Mouse (Mus musculus): ENCODE measurements at regions not wholly inside any gene's neighbourhood (a gene's known extent, or its start where the extent isn't known, plus 50 kb on each side); places are given as distances from the start of the nearest gene placed in this dataset.

- TF ChIP-seq CTCF (IDR thresholded peaks at IDR 0.05; ENCODE audit: low read depth, low read length) (no peak), POLR2A (IDR thresholded peaks at IDR 0.05; ENCODE audit: insufficient read depth, low read length) (no peak), EP300 (IDR thresholded peaks at IDR 0.05; ENCODE audit: insufficient read depth, low read depth, low read length) (no peak)
- H3K9ac ChIP-seq (ENCODE audit: low read depth, poor library complexity, severe bottlenecking): no peak overlapping the region
- no peaks in the 10 kb centered on the region for H3K9me3 ChIP-seq (replicated peaks; ENCODE audit: control insufficient read depth, insufficient read depth, low read length, poor library complexity, severe bottlenecking)
- no peaks in the 10 kb centered on the region for H3K36me3 ChIP-seq (ENCODE audit: control insufficient read depth, insufficient read depth, low read length, poor library complexity, severe bottlenecking)
- H3K4me1 ChIP-seq (ENCODE audit: control insufficient read depth, insufficient read depth, low read length): no peaks in the 10 kb centered on the region
- no peak overlapping the region for H3K4me3 ChIP-seq (ENCODE audit: low read depth, low read length)
- no peak overlapping the region for H3K27ac ChIP-seq (ENCODE audit: insufficient read depth, low read length)
- H3K27me3 ChIP-seq (ENCODE audit: control insufficient read depth, insufficient read depth, low read length, poor library complexity, severe bottlenecking): no peaks in the 10 kb centered on the region
Observed at GRCm38 (mm10) chr2:167786951-167787350, 97.3 kb upstream of the Tmem189 start.

GRCm38 (mm10) chr2:167784353-167784752, 94.7 kb upstream of the Tmem189 start:
- H3K4me3 ChIP-seq (ENCODE audit: low read depth, low read length): no peak overlapping the region
- H3K4me1 ChIP-seq (ENCODE audit: control insufficient read depth, insufficient read depth, low read length): no peaks in the 10 kb centered on the region
- no peaks in the 10 kb centered on the region for H3K9me3 ChIP-seq (replicated peaks; ENCODE audit: control insufficient read depth, insufficient read depth, low read length, poor library complexity, severe bottlenecking)
- H3K27me3 ChIP-seq (ENCODE audit: control insufficient read depth, insufficient read depth, low read length, poor library complexity, severe bottlenecking): no peaks in the 10 kb centered on the region
- TF ChIP-seq POLR2A (IDR thresholded peaks at IDR 0.05; ENCODE audit: insufficient read depth, low read length): no peak
- no peak for TF ChIP-seq EP300 (IDR thresholded peaks at IDR 0.05; ENCODE audit: insufficient read depth, low read depth, low read length)
- no peak for TF ChIP-seq CTCF (IDR thresholded peaks at IDR 0.05; ENCODE audit: low read depth, low read length)
- H3K27ac ChIP-seq (ENCODE audit: insufficient read depth, low read length): no peak overlapping the region
- no peak overlapping the region for H3K9ac ChIP-seq (ENCODE audit: low read depth, poor library complexity, severe bottlenecking)
- H3K36me3 ChIP-seq (ENCODE audit: control insufficient read depth, insufficient read depth, low read length, poor library complexity, severe bottlenecking): no peaks in the 10 kb centered on the region

GRCm38 (mm10) chr2:167783374-167783773, 93.8 kb upstream of the Tmem189 start:
- Histone ChIP-seq H3K27ac (ENCODE audit: insufficient read depth, low read length) (no peak overlapping the region), H3K36me3 (ENCODE audit: control insufficient read depth, insufficient read depth, low read length, poor library complexity, severe bottlenecking) (no peaks in the 10 kb centered on the region), H3K27me3 (ENCODE audit: control insufficient read depth, insufficient read depth, low read length, poor library complexity, severe bottlenecking) (no peaks in the 10 kb centered on the region), H3K9me3 (replicated peaks; ENCODE audit: control insufficient read depth, insufficient read depth, low read length, poor library complexity, severe bottlenecking) (no peaks in the 10 kb centered on the region), H3K9ac (ENCODE audit: low read depth, poor library complexity, severe bottlenecking) (no peak overlapping the region), H3K4me1 (ENCODE audit: control insufficient read depth, insufficient read depth, low read length) (no peaks in the 10 kb centered on the region), H3K4me3 (ENCODE audit: low read depth, low read length) (no peak overlapping the region)
- TF ChIP-seq CTCF (IDR thresholded peaks at IDR 0.05; ENCODE audit: low read depth, low read length) (no peak), EP300 (IDR thresholded peaks at IDR 0.05; ENCODE audit: insufficient read depth, low read depth, low read length) (no peak), POLR2A (IDR thresholded peaks at IDR 0.05; ENCODE audit: insufficient read depth, low read length) (no peak)

GRCm38 (mm10) chr2:167782231-167782999, 92.8 kb upstream of the Tmem189 start:
- no peaks in the 10 kb centered on the region for H3K27me3 ChIP-seq (ENCODE audit: control insufficient read depth, insufficient read depth, low read length, poor library complexity, severe bottlenecking)
- no peaks in the 10 kb centered on the region for H3K36me3 ChIP-seq (ENCODE audit: control insufficient read depth, insufficient read depth, low read length, poor library complexity, severe bottlenecking)
- H3K4me3 ChIP-seq (ENCODE audit: low read depth, low read length): no peak overlapping the region
- no peak overlapping the region for H3K27ac ChIP-seq (ENCODE audit: insufficient read depth, low read length)
- no peaks in the 10 kb centered on the region for H3K9me3 ChIP-seq (replicated peaks; ENCODE audit: control insufficient read depth, insufficient read depth, low read length, poor library complexity, severe bottlenecking)
- H3K9ac ChIP-seq (ENCODE audit: low read depth, poor library complexity, severe bottlenecking): no peak overlapping the region
- TF ChIP-seq EP300 (IDR thresholded peaks at IDR 0.05; ENCODE audit: insufficient read depth, low read depth, low read length) (no peak), POLR2A (IDR thresholded peaks at IDR 0.05; ENCODE audit: insufficient read depth, low read length) (no peak), CTCF (IDR thresholded peaks at IDR 0.05; ENCODE audit: low read depth, low read length) (no peak)
- H3K4me1 ChIP-seq (ENCODE audit: control insufficient read depth, insufficient read depth, low read length): no peaks in the 10 kb centered on the region

- TF ChIP-seq POLR2A (IDR thresholded peaks at IDR 0.05; ENCODE audit: insufficient read depth, low read length) (no peak), EP300 (IDR thresholded peaks at IDR 0.05; ENCODE audit: insufficient read depth, low read depth, low read length) (no peak), CTCF (IDR thresholded peaks at IDR 0.05; ENCODE audit: low read depth, low read length) (no peak)
- no peak overlapping the region for H3K9ac ChIP-seq (ENCODE audit: low read depth, poor library complexity, severe bottlenecking)
- H3K9me3 ChIP-seq (replicated peaks; ENCODE audit: control insufficient read depth, insufficient read depth, low read length, poor library complexity, severe bottlenecking): no peaks in the 10 kb centered on the region
- no peaks in the 10 kb centered on the region for H3K27me3 ChIP-seq (ENCODE audit: control insufficient read depth, insufficient read depth, low read length, poor library complexity, severe bottlenecking)
- no peak overlapping the region for H3K27ac ChIP-seq (ENCODE audit: insufficient read depth, low read length)
- H3K4me3 ChIP-seq (ENCODE audit: low read depth, low read length): no peak overlapping the region
- no peaks in the 10 kb centered on the region for H3K4me1 ChIP-seq (ENCODE audit: control insufficient read depth, insufficient read depth, low read length)
- H3K36me3 ChIP-seq (ENCODE audit: control insufficient read depth, insufficient read depth, low read length, poor library complexity, severe bottlenecking): no peaks in the 10 kb centered on the region
Observed at GRCm38 (mm10) chr2:167781496-167781895, 91.9 kb upstream of the Tmem189 start.

- H3K4me1 ChIP-seq (ENCODE audit: control insufficient read depth, insufficient read depth, low read length): peaks cover 4% of the 10 kb centered on the region
- H3K27me3 ChIP-seq (ENCODE audit: control insufficient read depth, insufficient read depth, low read length, poor library complexity, severe bottlenecking): no peaks in the 10 kb centered on the region
- H3K9me3 ChIP-seq (replicated peaks; ENCODE audit: control insufficient read depth, insufficient read depth, low read length, poor library complexity, severe bottlenecking): no peaks in the 10 kb centered on the region
- H3K36me3 ChIP-seq (ENCODE audit: control insufficient read depth, insufficient read depth, low read length, poor library complexity, severe bottlenecking): no peaks in the 10 kb centered on the region
- H3K4me3 ChIP-seq (ENCODE audit: low read depth, low read length): peak overlapping the region; percentile 55
- peak overlapping the region; percentile 72; the same call in 1 of the 2 replicates for H3K9ac ChIP-seq (ENCODE audit: low read depth, poor library complexity, severe bottlenecking)
- no peak overlapping the region for H3K27ac ChIP-seq (ENCODE audit: insufficient read depth, low read length)
- TF ChIP-seq EP300 (IDR thresholded peaks at IDR 0.05; ENCODE audit: insufficient read depth, low read depth, low read length): no peak
- TF ChIP-seq POLR2A (IDR thresholded peaks at IDR 0.05; ENCODE audit: insufficient read depth, low read length): no peak
- TF ChIP-seq CTCF (IDR thresholded peaks at IDR 0.05; ENCODE audit: low read depth, low read length): no peak
Observed at GRCm38 (mm10) chr2:167778691-167779090, 89.1 kb upstream of the Tmem189 start.
